Mouse (Mus musculus) lung, postnatal 0 days (tissue): ENCODE results near the gene Cd2ap.

Experiments used
- CTCF ChIP-seq: IDR thresholded peaks from 2 replicates; pipeline ENCODE4 v1.5.1; 2016; ENCODE audit warnings: antibody characterized with exemption, mild to moderate bottlenecking
- EP300 ChIP-seq: IDR thresholded peaks from 2 replicates; pipeline ENCODE4 v1.6.1; 2016; ENCODE audit warnings: antibody characterized with exemption, mild to moderate bottlenecking, control low read depth

DNA sequence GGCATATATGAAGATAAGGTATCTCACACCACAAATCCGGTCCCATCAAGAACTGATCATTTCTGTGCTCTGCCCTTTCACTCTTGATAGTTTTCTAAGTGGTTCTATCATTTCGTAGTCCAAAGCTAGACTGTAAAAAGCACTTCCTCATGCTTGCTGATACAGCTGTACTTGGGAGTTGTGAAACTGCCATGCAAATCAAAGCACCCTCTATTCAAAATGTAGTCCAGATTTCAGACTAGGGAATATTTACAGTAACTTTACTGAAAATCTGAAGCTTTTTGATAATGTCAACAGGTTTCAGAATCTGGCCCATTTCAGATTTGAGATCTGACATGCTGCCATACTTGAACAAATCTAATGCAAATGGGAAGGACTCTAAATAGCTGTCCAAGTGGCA, 39.3 kb downstream of the Cd2ap start:
- TF ChIP-seq CTCF (no peak), EP300 (no peak)
